Comparison of ENCODE assay signal across 8 mouse cellular contexts in the genomic region with DNA sequence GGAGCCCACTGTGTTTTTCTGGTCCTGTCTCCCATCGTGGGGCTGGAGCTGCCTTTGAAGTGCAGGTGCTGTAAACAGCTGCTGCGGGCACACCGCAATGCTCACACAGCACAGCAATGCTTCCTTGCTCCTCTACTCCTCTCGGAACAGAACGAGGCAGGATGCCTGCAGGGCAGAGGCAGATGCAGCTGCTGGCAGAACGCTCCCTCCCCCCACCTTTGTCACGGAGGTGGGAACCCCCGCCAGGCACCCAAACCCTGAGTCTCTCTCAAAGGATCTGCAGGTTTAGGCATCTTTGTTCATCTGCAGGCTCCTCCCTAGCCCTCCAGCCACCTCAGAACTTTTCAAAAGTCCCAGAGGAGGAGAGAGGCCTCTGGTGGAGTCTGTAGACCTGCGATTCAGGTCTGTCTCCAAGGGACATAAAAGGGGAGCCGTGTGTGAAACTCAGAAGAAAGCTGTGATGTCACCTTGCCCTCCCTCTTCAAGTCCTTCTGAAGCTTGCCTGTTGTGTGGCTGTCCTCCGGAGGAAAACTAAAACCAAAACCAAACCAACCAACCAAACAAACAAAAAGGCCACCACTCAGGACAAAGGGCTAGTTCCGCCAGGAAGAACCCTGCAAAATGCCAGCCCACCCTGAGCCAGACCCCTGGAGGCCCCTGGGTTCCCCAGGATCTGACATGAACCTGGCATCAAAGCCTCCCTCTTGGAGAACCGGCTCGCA. TPM values are rescaled to one million over a fixed set of nuclear protein-coding genes. Genes with fewer than 3 reads are reported as not detected.
DNase-seq lines count a peak whose midpoint lies in the region; ATAC-seq and TF ChIP-seq lines count a peak whose summit lies in the region.

Gene Spo11 (plus strand): TSS at position 292 of the 722 bp plus-strand sequence.

- peak within 1 kb of the TSS; percentile 11 for H3K9ac ChIP-seq in CH12.LX (ENCODE audit: insufficient read depth, low read depth)
- H3K9ac ChIP-seq in forebrain, embryonic 16.5 days (replicated peaks; ENCODE audit: low read depth, low read length) = no peak within 1 kb of the TSS

- TF ChIP-seq POLR2A in CH12.LX (IDR thresholded peaks at IDR 0.05; ENCODE audit: low read depth, low read length) = no peak; the same call in 1 of the 2 replicates

- TF ChIP-seq RAD21 in CH12.LX (IDR thresholded peaks at IDR 0.05; ENCODE audit: low read depth, low read length) = peak; percentile 4; the same call in 1 of the 2 replicates

- peak; percentile 52; the same call in 1 of the 2 replicates for TF ChIP-seq EP300 in CH12.LX (IDR thresholded peaks at IDR 0.05; ENCODE audit: low read length)

- peak within 1 kb of the TSS; percentile 26 for H3K27ac ChIP-seq in CH12.LX (ENCODE audit: insufficient read depth, low read depth)
- peak within 1 kb of the TSS; percentile 18; the same call in 1 of the 2 replicates for H3K27ac ChIP-seq in forebrain, embryonic 16.5 days (ENCODE audit: low read length)

- dilution Hi-C loops in CH12.LX (cut with MboI; ENCODE audit: extremely low pct_ligation_motif_present, extremely low pct_unique_long_range_greater_than_20kb, low sequenced_read_pairs) = no loop called here

- H3K4me1 ChIP-seq in CH12.LX (ENCODE audit: control insufficient read depth in 1 of 2, insufficient read depth in 2 of 2) = peaks cover 9 to 37% of the 10 kb centered on the region in 2 experiments
- H3K4me1 ChIP-seq in forebrain, embryonic 16.5 days (replicated peaks; ENCODE audit: control insufficient read depth, insufficient read depth, low read length) = peaks cover 12% of the 10 kb centered on the region
- H3K4me1 ChIP-seq in megakaryocyte, embryonic 14.5 days = peaks cover 31% of the 10 kb centered on the region

- H3K9me3 ChIP-seq in CH12.LX (replicated peaks; ENCODE audit: low read length) = peaks cover 4% of the 10 kb centered on the region
- no peaks in the 10 kb centered on the region for H3K9me3 ChIP-seq in forebrain, embryonic 16.5 days (ENCODE audit: control insufficient read depth, low read length)
- peaks cover 5% of the 10 kb centered on the region for H3K9me3 ChIP-seq in megakaryocyte, embryonic 14.5 days

- no peaks in the 10 kb centered on the region for H3K79me2 ChIP-seq in CH12.LX (replicated peaks; ENCODE audit: control insufficient read depth, extremely low read depth, insufficient read depth, poor library complexity, severe bottlenecking)

- TF ChIP-seq CTCF in CH12.LX (conservative IDR thresholded peaks at IDR 0.05 in 1 of 2, IDR thresholded peaks at IDR 0.05 in 1 of 2; ENCODE audit: low read depth in 2 of 2, low read length in 2 of 2) = peak in 1 of 2 experiments; percentile 16; a peak in 1 of 4 replicates

- H3K27me3 ChIP-seq in CH12.LX (replicated peaks) = no peaks in the 10 kb centered on the region
- no peaks in the 10 kb centered on the region for H3K27me3 ChIP-seq in forebrain, embryonic 16.5 days (replicated peaks; ENCODE audit: control insufficient read depth, insufficient read depth, low read length)
- H3K27me3 ChIP-seq in megakaryocyte, embryonic 14.5 days (replicated peaks) = peaks cover 2% of the 10 kb centered on the region

- in situ Hi-C loops in CH12.LX (cut with MboI; ENCODE audit: low pct_ligation_motif_present, low pct_unique_long_range_greater_than_20kb, low sequenced_read_pairs) = no loop called here

- H3K36me3 ChIP-seq in CH12.LX (replicated peaks in 1 of 2; ENCODE audit: control insufficient read depth in 1 of 2, insufficient read depth in 1 of 2, low read length in 1 of 2) = no peaks in the 10 kb centered on the region
- no peaks in the 10 kb centered on the region for H3K36me3 ChIP-seq in forebrain, embryonic 16.5 days (ENCODE audit: control insufficient read depth, insufficient read depth)
- peaks cover 3% of the 10 kb centered on the region for H3K36me3 ChIP-seq in megakaryocyte, embryonic 14.5 days (replicated peaks; ENCODE audit: low read length)

- intact Hi-C loops in gastrocnemius, postnatal 36 days (cut with DNase I) = no loop called here

- WGBS in forebrain, embryonic 16.5 days = 9% methylated on average over 14 of the region's 14 CpGs

- H3K4me2 ChIP-seq in CH12.LX (ENCODE audit: insufficient read depth, low read depth, poor library complexity, severe bottlenecking) = peak within 1 kb of the TSS; percentile 77
- H3K4me2 ChIP-seq in forebrain, embryonic 16.5 days (ENCODE audit: low read length) = 0 out of 2 replicates have a peak within 1 kb of the TSS, but pooled peaks have one; percentile 14

- ATAC-seq in frontal cortex, adult (ENCODE audit: low TSS enrichment) = peak; percentile 65; the same call in 1 of the 2 replicates
- ATAC-seq in forebrain, embryonic 16.5 days = no peak

- DNase-seq in frontal cortex, adult 2 months (ENCODE audit: extremely low spot score in 1 of 2, low spot score in 1 of 2) = no peak
- DNase-seq in CH12.LX (ENCODE audit: extremely low read depth) = peak; percentile 45
- peak; percentile 37 for DNase-seq in testis, postnatal 14 days (ENCODE audit: low spot score)
- no peak for DNase-seq in right cerebral cortex, postnatal 10 days (ENCODE audit: low spot score in 2 of 2)
- no peak for DNase-seq in gastrocnemius, postnatal 36 days

- H3K4me3 ChIP-seq in CH12.LX (replicated peaks in 1 of 3; ENCODE audit: low read depth in 2 of 3, low read length in 2 of 3, poor library complexity in 1 of 3) = peak within 1 kb of the TSS; percentile 2 to 50 (median 13)
- H3K4me3 ChIP-seq in forebrain, embryonic 16.5 days (replicated peaks; ENCODE audit: low read length) = no peak within 1 kb of the TSS
- peak within 1 kb of the TSS; percentile 91 for H3K4me3 ChIP-seq in megakaryocyte, embryonic 14.5 days (replicated peaks)

TF ChIP-seq in CH12.LX, 34 proteins besides CTCF, POLR2A, EP300 and RAD21:
- no peak for TF ChIP-seq JUN (IDR thresholded peaks at IDR 0.05; ENCODE audit: insufficient read depth, low read depth, low read length)
- TF ChIP-seq POLR2AphosphoS2 (IDR thresholded peaks at IDR 0.05; ENCODE audit: low read depth, low read length) = no peak
- TF ChIP-seq IRF4 (IDR thresholded peaks at IDR 0.05; ENCODE audit: low read depth, low read length) = no peak; the same call in 1 of the 2 replicates
- TF ChIP-seq ZKSCAN1 (IDR thresholded peaks at IDR 0.05; ENCODE audit: borderline replicate concordance, low read depth, low read length) = no peak
- TF ChIP-seq USF2 (conservative IDR thresholded peaks at IDR 0.05; ENCODE audit: low read depth, low read length) = no peak
- TF ChIP-seq SIN3A (IDR thresholded peaks at IDR 0.05; ENCODE audit: low read length) = 0 out of 2 replicates have a peak, but pooled peaks have one; percentile 28
- no peak for TF ChIP-seq JUND (conservative IDR thresholded peaks at IDR 0.05; ENCODE audit: low read depth, low read length)
- peak; percentile 76 for TF ChIP-seq CHD2 (IDR thresholded peaks at IDR 0.05; ENCODE audit: low read length)
- no peak for TF ChIP-seq UBTF (IDR thresholded peaks at IDR 0.05; ENCODE audit: low read depth, low read length)
- TF ChIP-seq HCFC1 (IDR thresholded peaks at IDR 0.05; ENCODE audit: low read depth, low read length) = no peak
- peak; percentile 46; the same call in 1 of the 2 replicates for TF ChIP-seq BHLHE40 (IDR thresholded peaks at IDR 0.05; ENCODE audit: low read depth, low read length)
- peak; percentile 83 for TF ChIP-seq TCF12 (IDR thresholded peaks at IDR 0.05; ENCODE audit: low read depth, low read length)
- no peak for TF ChIP-seq ZNF384 (IDR thresholded peaks at IDR 0.05; ENCODE audit: low read depth, low read length)
- no peak for TF ChIP-seq CHD1 (IDR thresholded peaks at IDR 0.05; ENCODE audit: low read depth, low read length)
- TF ChIP-seq ETS1 (conservative IDR thresholded peaks at IDR 0.05; ENCODE audit: low read depth, low read length) = peak; percentile 39
- TF ChIP-seq RCOR1 (conservative IDR thresholded peaks at IDR 0.05; ENCODE audit: low read depth, low read length) = no peak
- peak; percentile 59; the same call in 1 of the 2 replicates for TF ChIP-seq MAZ (IDR thresholded peaks at IDR 0.05; ENCODE audit: low read depth, low read length)
- 0 out of 2 replicates have a peak, but pooled peaks have one; percentile 36 for TF ChIP-seq MXI1 (IDR thresholded peaks at IDR 0.05; ENCODE audit: low read depth, low read length)
- TF ChIP-seq NRF1 (IDR thresholded peaks at IDR 0.05; ENCODE audit: low read depth, low read length) = no peak
- no peak for TF ChIP-seq PAX5 (IDR thresholded peaks at IDR 0.05; ENCODE audit: low read length)
- no peak for TF ChIP-seq GABPA (IDR thresholded peaks at IDR 0.05; ENCODE audit: insufficient replicate concordance, low read depth, low read length)
- no peak for TF ChIP-seq TBP (conservative IDR thresholded peaks at IDR 0.05; ENCODE audit: low read depth, low read length)
- TF ChIP-seq ZMIZ1 (IDR thresholded peaks at IDR 0.05; ENCODE audit: low read depth, low read length) = no peak
- no peak for TF ChIP-seq NELFE (IDR thresholded peaks at IDR 0.05; ENCODE audit: low read depth, low read length)
- no peak for TF ChIP-seq MYC (IDR thresholded peaks at IDR 0.05; ENCODE audit: low read depth, low read length)
- TF ChIP-seq KAT2A (IDR thresholded peaks at IDR 0.05; ENCODE audit: insufficient replicate concordance, low read length) = no peak
- no peak for TF ChIP-seq ZC3H11A (IDR thresholded peaks at IDR 0.05; ENCODE audit: low read depth, low read length)
- TF ChIP-seq MAFK (IDR thresholded peaks at IDR 0.05; ENCODE audit: insufficient replicate concordance, low read length) = no peak
- 0 out of 2 replicates have a peak, but pooled peaks have one; percentile 21 for TF ChIP-seq MEF2A (IDR thresholded peaks at IDR 0.05; ENCODE audit: borderline replicate concordance, low read depth, low read length)
- TF ChIP-seq SMC3 (IDR thresholded peaks at IDR 0.05; ENCODE audit: low read depth, low read length) = no peak
- no peak for TF ChIP-seq ELF1 (IDR thresholded peaks at IDR 0.05; ENCODE audit: low read depth, low read length)
- no peak for TF ChIP-seq E2F4 (IDR thresholded peaks at IDR 0.05; ENCODE audit: insufficient replicate concordance, low read depth, low read length)
- peak; percentile 23; the same call in 1 of the 2 replicates for TF ChIP-seq MAX (IDR thresholded peaks at IDR 0.05; ENCODE audit: low read length)
- no peak for TF ChIP-seq USF1 (IDR thresholded peaks at IDR 0.05; ENCODE audit: low read depth, low read length)

RNA-seq across cellular contexts. Expression of gene Spo11, which starts in this region (rescaled TPM):
- 0.76 and 1.0 TPM in 2 replicates for polyA plus RNA-seq in frontal cortex, adult 2 months (2012; rRNA removed)
- total RNA-seq in CH12.LX (2012; rRNA removed) (0.13 and 0.34 TPM in 2 replicates), CH12.LX (2014; rRNA removed) (not detected in 2 replicates)
- polyA plus RNA-seq in CH12.LX (2012; ENCODE audit: insufficient read length, low read depth) = 0.08 and 0.16 TPM in 2 replicates
- polyA plus RNA-seq in forebrain, embryonic 16.5 days (2015; fragmentation: Nextera tagmentation; extraction: Ambion mirVana) = 0.68 and 0.75 TPM in 2 replicates
- polyA plus RNA-seq in megakaryocyte, embryonic 14.5 days (2012; ENCODE audit: insufficient read depth, low replicate concordance) = not detected in 2 replicates
- total RNA-seq in gastrocnemius, postnatal 36 days (2021) = under 1 TPM in 1 of 2 experiments, not detected in 1; 0.51 TPM

Comparison
In these comparisons a context has a peak if more than half of its experiments do, and no peak if none do; other contexts are left out.
1. Peak in DNase-seq, H3K4me3 ChIP-seq, H3K27ac ChIP-seq, H3K9ac ChIP-seq and H3K4me2 ChIP-seq in CH12.LX; RNA of the gene not detected or under 1 TPM.